Mouse (Mus musculus) lung, adult 2 months (tissue): Measurements from ENCODE around the gene Ppp1r1b.

ENCODE experiments used
- CTCF ChIP-seq: fragments of 200-500 bp; IDR thresholded peaks from 2 replicates; pipeline ENCODE4 v1.5.1; 2011; ENCODE audit warnings: mild to moderate bottlenecking, low read length, control low read depth; ENCODE audit not compliant: insufficient read depth
- POLR2A ChIP-seq: fragments of 200-500 bp; IDR thresholded peaks from 2 replicates; pipeline ENCODE4 v1.6.1; 2011; ENCODE audit warnings: low read depth, mild to moderate bottlenecking, control low read depth, low read length, borderline replicate concordance; ENCODE audit errors: extremely low read depth

DNA sequence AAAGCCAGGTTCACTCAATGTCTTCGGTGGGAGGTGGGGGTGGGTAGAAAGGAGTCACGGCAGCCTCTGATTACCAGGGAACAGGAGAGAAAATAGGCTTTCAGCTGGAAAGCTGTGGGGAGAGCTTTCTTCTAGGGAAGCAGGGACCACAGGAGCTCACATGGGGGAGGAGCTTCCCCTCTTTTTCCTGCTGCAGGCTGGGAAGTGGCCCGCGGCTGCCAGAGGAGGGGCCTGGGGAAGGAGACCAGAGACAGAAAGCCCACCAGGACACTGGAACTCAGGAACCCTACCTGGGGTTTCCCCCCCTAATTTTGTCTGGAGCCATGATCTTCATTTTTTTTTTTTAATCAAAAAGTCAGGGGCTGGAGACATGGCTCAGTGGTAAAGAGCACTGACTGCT, 7.6 kb upstream of the Ppp1r1b start:
- no peak for TF ChIP-seq POLR2A
- TF ChIP-seq CTCF = no peak
